Mouse (Mus musculus) embryonic fibroblast, embryonic 13.5 days (primary cell): Measurements from ENCODE around the gene Zfp772.
"Not testable (repeated sequence)": the region's sequence is repeated elsewhere in the genome, so short reads cannot be mapped to it uniquely, and the experiment has no call there.

Experiments used
- CTCF ChIP-seq: IDR thresholded peaks from 2 replicates; pipeline ENCODE4 v1.5.1; 2011; ENCODE audit warnings: mild to moderate bottlenecking, control low read depth, low read length, moderate library complexity, borderline replicate concordance; ENCODE audit not compliant: insufficient read depth
- POLR2A ChIP-seq: IDR thresholded peaks from 2 replicates; pipeline ENCODE4 v1.6.1; 2011; ENCODE audit warnings: low read depth, mild to moderate bottlenecking, control low read depth, low read length, moderate library complexity

DNA sequence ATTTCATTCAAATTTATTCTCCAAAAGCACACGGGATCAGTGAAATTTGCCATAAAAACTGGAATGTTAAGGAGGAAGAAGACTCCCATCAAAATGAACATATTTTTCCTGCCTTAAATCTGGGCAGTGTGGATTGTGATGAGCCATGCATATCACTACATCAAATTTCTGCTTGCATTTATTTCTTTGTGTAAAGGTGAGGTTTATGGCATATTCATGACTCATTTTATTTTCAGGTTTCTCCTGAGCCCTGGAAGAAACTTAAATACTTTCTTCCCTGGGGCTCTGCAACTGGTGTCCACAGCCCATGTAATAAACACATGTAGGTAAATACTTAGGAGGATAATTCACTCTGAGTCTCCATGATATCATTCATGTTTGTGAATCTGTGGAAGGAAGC lies 37.4 kb upstream of the Zfp772 start, which contains the start of gene Vmn2r29:
- TF ChIP-seq CTCF, POLR2A: not testable (repeated sequence)
